Mouse (Mus musculus): ENCODE results near the gene Pnpla3.

DNA sequence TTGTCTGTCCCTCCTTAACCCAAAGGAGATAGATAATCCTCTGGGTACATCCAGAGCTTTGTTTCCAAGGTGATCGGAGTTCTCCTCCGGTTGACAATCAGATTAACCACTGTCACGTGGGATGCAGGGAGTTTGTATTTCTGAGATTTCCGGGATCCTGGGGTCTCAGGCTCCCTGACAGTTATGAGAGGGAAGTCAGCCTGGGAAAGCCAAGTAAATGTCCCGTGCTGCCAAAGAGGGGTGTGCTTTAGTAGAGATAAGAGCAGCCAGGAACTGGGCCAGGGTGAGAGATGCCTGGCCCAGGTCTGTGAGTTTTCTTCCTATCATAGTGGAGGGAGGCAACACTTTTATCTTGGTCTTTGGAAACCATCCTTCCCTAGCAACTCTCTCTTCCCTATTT lies 63.0 kb downstream of the Pnpla3 start:
- TF ChIP-seq CTCF (IDR thresholded peaks at IDR 0.05; ENCODE audit: borderline replicate concordance, control insufficient read depth, extremely low read depth, insufficient read depth, low read length, poor library complexity): no peak
- TF ChIP-seq POLR2A (IDR thresholded peaks at IDR 0.05; ENCODE audit: control insufficient read depth, extremely low read depth, insufficient read depth, low read length, poor library complexity): no peak

Measured in thymus, adult 2 months (tissue).